Mouse (Mus musculus) G1E (cell line): ENCODE results near the gene H2-Oa. TPM values are rescaled to one million over a fixed set of nuclear protein-coding genes. Genes with fewer than 3 reads are reported as not detected.
"Not testable (repeated sequence)": the region's sequence is repeated elsewhere in the genome, so short reads cannot be mapped to it uniquely, and the experiment has no call there.

Source experiments
- ATAC-seq: 2 replicates; pipeline ENCODE4 v1.8.0; 2016; ENCODE audit warnings: mild to moderate bottlenecking; ENCODE audit not compliant: insufficient number of reproducible peaks, poor library complexity, low FRiP score, severe bottlenecking; ENCODE audit errors: extremely low read depth
- DNase-seq: peaks from one replicate; pipeline ENCODE4 v3.0.0; 2012; ENCODE audit warnings: low spot score
- H3K27me3 ChIP-seq: 2 replicates; pipeline ENCODE4 v1.6.1; 2012; ENCODE audit warnings: mild to moderate bottlenecking, low read length, inconsistent platforms; ENCODE audit not compliant: insufficient read depth
- H3K36me3 ChIP-seq: replicated peaks from 2 replicates; pipeline ENCODE3; 2012; ENCODE audit warnings: mild to moderate bottlenecking, inconsistent platforms
- H3K4me1 ChIP-seq: 2 replicates; pipeline ENCODE4 v1.6.1; 2012; ENCODE audit warnings: low read depth, low read length, inconsistent platforms, mixed read lengths; ENCODE audit not compliant: insufficient read depth
- H3K4me3 ChIP-seq: 2 replicates; pipeline ENCODE4 v1.5.1; 2012; ENCODE audit warnings: low read depth, mild to moderate bottlenecking, inconsistent platforms, low read length, moderate library complexity, mixed read lengths
- H3K9me3 ChIP-seq: replicated peaks from 2 replicates; pipeline ENCODE4 v1.6.1; 2012; ENCODE audit warnings: inconsistent platforms
- CTCF ChIP-seq: IDR thresholded peaks from 2 replicates; pipeline ENCODE4 v1.5.1; 2012; ENCODE audit warnings: low read depth, low read length, inconsistent platforms, mixed read lengths
- GATA1 ChIP-seq: IDR thresholded peaks from 2 replicates; pipeline ENCODE4 v1.6.1; 2012; ENCODE audit warnings: borderline replicate concordance, low read length, inconsistent platforms, mixed read lengths
- GATA2 ChIP-seq: IDR thresholded peaks from 2 replicates; pipeline ENCODE4 v1.6.1; 2012; ENCODE audit warnings: low read depth, low read length, inconsistent platforms, borderline replicate concordance
- POLR2AphosphoS5 ChIP-seq: IDR thresholded peaks from 2 replicates; pipeline ENCODE4 v1.6.1; 2012; ENCODE audit warnings: low read depth, low read length, inconsistent platforms; ENCODE audit not compliant: insufficient replicate concordance
- TAL1 ChIP-seq: conservative IDR thresholded peaks from 2 replicates; pipeline ENCODE4 v1.6.1; 2012; ENCODE audit warnings: low read depth, low read length, inconsistent platforms, mixed read lengths
- polyA plus RNA-seq: library from polyadenylated mRNA; stranded (reverse); fragments of >175 nt; gene quantifications from 2 replicates; pipeline ENCODE4 v1.2.3, GENCODE M21; 2012
- total RNA-seq, 2 experiments: library from RNA; stranded (forward) in 1 of 2; stranded (reverse) in 1 of 2; fragments of 200-1000 nt in 1 of 2; fragments of >200 nt in 1 of 2; fragmentation: Nextera tagmentation in 1 of 2; gene quantifications; 2 replicates each; pipeline ENCODE4 v1.2.3; 2014 to 2017

H2-Oa gene
- total and polyA plus RNA-seq, 3 experiments, result 0.11 TPM; not detected in 2

DNA sequence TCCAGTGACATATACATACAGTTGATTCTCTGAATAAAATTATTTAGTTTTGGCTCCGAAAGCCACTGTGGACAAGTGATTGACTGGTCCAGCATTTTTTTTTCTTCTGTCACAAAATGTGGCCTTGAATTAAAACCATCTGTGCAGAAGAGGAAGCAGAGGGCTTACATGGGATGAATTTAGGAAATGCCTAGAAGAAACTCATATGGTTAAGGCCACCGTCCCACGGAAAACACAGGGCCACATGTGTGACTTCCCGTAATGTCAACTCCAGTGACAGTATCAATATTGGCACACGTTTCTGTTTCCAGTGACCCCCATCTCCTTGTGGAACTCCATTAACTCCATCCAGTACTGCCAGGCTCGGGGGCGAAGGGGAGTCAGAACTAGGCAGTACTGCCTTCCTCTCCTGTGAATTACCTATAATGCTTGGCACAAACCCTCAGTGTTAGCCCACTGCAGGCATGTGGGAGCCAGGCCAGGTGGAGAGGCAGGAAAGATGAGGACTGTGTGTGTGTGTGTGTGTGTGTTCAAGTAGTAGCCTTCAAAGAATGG lies 50.4 kb downstream of the H2-Oa start:
- no peak overlapping the region for H3K4me3 ChIP-seq
- peaks cover 6% of the 10 kb centered on the region for H3K4me1 ChIP-seq
- TF ChIP-seq GATA2 (no peak), TAL1 (no peak), CTCF (no peak), POLR2AphosphoS5 (no peak), GATA1 (no peak)
- peaks cover 56% of the 10 kb centered on the region for H3K27me3 ChIP-seq
- H3K9me3 ChIP-seq, result no peaks in the 10 kb centered on the region
- no peak for DNase-seq
- no peak for ATAC-seq
- H3K36me3 ChIP-seq, result no peaks in the 10 kb centered on the region

GRCm38 (mm10) chr17:34143033-34143432 lies 50.9 kb downstream of the H2-Oa start, which contains the start of gene H2-DMb2:
Gene H2-DMb2, plus strand, starts transcription at chr17:34143307.
- Histone ChIP-seq H3K36me3 (no peaks in the 10 kb centered on the region), H3K4me3 (no peak within 1 kb of the TSS), H3K9me3 (no peaks in the 10 kb centered on the region), H3K27me3 (peaks cover 54% of the 10 kb centered on the region), H3K4me1 (peaks cover 6% of the 10 kb centered on the region)
- TF ChIP-seq POLR2AphosphoS5 (no peak), CTCF (no peak), GATA1 (no peak), GATA2 (no peak), TAL1 (no peak)
- DNase-seq (no peak), ATAC-seq (no peak)

- Histone ChIP-seq H3K27me3 (peaks cover 49% of the 10 kb centered on the region), H3K4me1 (peaks cover 6% of the 10 kb centered on the region), H3K4me3 (no peak overlapping the region), H3K9me3 (no peaks in the 10 kb centered on the region), H3K36me3 (no peaks in the 10 kb centered on the region)
- TF ChIP-seq POLR2AphosphoS5 (no peak), GATA2 (no peak), CTCF (no peak), TAL1 (no peak), GATA1 (no peak)
- DNase-seq (no peak), ATAC-seq (no peak)
These were observed 51.3 kb downstream of the H2-Oa start for GRCm38 (mm10) chr17:34143461-34143860.

DNA sequence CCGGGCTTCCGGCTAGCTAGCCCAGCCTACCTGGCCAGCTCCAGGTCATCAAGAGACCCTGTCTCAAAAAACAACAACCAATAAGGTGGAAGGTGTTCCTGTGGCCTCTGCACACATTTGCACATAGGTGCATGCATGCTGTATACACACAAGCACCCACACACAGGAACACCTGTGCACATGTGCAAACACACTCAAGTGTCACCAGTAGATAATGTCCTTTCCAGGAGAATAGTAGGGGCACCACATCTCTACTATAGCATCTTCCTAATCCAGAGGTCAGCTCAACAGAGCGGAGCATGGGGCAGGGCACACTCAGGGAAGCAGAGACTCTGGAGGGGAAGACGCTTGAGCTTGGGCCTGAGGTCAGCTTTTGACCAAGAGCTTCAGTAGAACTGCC lies 52.1 kb downstream of the H2-Oa start:
- DNase-seq, ATAC-seq, H3K36me3 ChIP-seq, H3K4me1 ChIP-seq, H3K4me3 ChIP-seq, H3K9me3 ChIP-seq: not testable (repeated sequence)
- H3K27me3 ChIP-seq, result peaks cover 45% of the 10 kb centered on the region

Other genes with a start within 250 kb of the H2-Oa start
Only the 20 nearest of the 32 such genes appear.
- 63.5 and 75.3 TPM in 2 replicates for gene Pfdn6, start 152.0 kb upstream of the H2-Oa start, total RNA-seq (2014; fragmentation: Nextera tagmentation)
- 133 and 141 TPM in 2 replicates for gene Pfdn6, start 152.0 kb upstream of the H2-Oa start, total RNA-seq (2017)
- gene Pfdn6, start 152.0 kb upstream of the H2-Oa start, polyA plus RNA-seq, result 347 and 373 TPM in 2 replicates
- gene Wdr46, start 151.7 kb upstream of the H2-Oa start, total RNA-seq (2014; fragmentation: Nextera tagmentation), result 29.6 and 34.2 TPM in 2 replicates
- 30.7 and 31.1 TPM in 2 replicates for gene Wdr46, start 151.7 kb upstream of the H2-Oa start, total RNA-seq (2017)
- gene Wdr46, start 151.7 kb upstream of the H2-Oa start, polyA plus RNA-seq, result 72.2 and 83.2 TPM in 2 replicates
- gene B3galt4, start 140.9 kb upstream of the H2-Oa start, total RNA-seq (2014; fragmentation: Nextera tagmentation), result 1.7 and 1.9 TPM in 2 replicates
- 3.0 and 3.6 TPM in 2 replicates for gene B3galt4, start 140.9 kb upstream of the H2-Oa start, total RNA-seq (2017)
- gene B3galt4, start 140.9 kb upstream of the H2-Oa start, polyA plus RNA-seq, result 10.9 and 13.5 TPM in 2 replicates
- gene Vps52, start 136.5 kb upstream of the H2-Oa start, total RNA-seq (2014; fragmentation: Nextera tagmentation), result 30.0 and 34.1 TPM in 2 replicates
- gene Vps52, start 136.5 kb upstream of the H2-Oa start, total RNA-seq (2017), result 18.5 and 19.8 TPM in 2 replicates
- 45.6 and 48.9 TPM in 2 replicates for gene Vps52, start 136.5 kb upstream of the H2-Oa start, polyA plus RNA-seq
- gene Rps18, start 136.3 kb upstream of the H2-Oa start, total RNA-seq (2014; fragmentation: Nextera tagmentation), result 2,195 and 2,298 TPM in 2 replicates
- 1,704 and 1,830 TPM in 2 replicates for gene Rps18, start 136.3 kb upstream of the H2-Oa start, total RNA-seq (2017)
- 739 and 1,633 TPM in 2 replicates for gene Rps18, start 136.3 kb upstream of the H2-Oa start, polyA plus RNA-seq
- gene H2-K1, start 92.0 kb upstream of the H2-Oa start, total RNA-seq (2014; fragmentation: Nextera tagmentation), result not detected in 2 replicates
- gene H2-K1, start 92.0 kb upstream of the H2-Oa start, total RNA-seq (2017), result 0.16 and 0.23 TPM in 2 replicates
- gene H2-K1, start 92.0 kb upstream of the H2-Oa start, polyA plus RNA-seq, result 0.58 and 0.74 TPM in 2 replicates
- 8.4 and 9.7 TPM in 2 replicates for gene Ring1, start 67.7 kb upstream of the H2-Oa start, total RNA-seq (2014; fragmentation: Nextera tagmentation)
- 10.9 and 13.1 TPM in 2 replicates for gene Ring1, start 67.7 kb upstream of the H2-Oa start, total RNA-seq (2017)
- 46.4 and 59.9 TPM in 2 replicates for gene Ring1, start 67.7 kb upstream of the H2-Oa start, polyA plus RNA-seq
- 77.5 and 87.1 TPM in 2 replicates for gene H2-Ke6, start 64.3 kb upstream of the H2-Oa start, total RNA-seq (2014; fragmentation: Nextera tagmentation)
- gene H2-Ke6, start 64.3 kb upstream of the H2-Oa start, total RNA-seq (2017), result 44.7 and 45.9 TPM in 2 replicates
- 58.6 and 78.0 TPM in 2 replicates for gene H2-Ke6, start 64.3 kb upstream of the H2-Oa start, polyA plus RNA-seq
- gene Slc39a7, start 60.7 kb upstream of the H2-Oa start, total RNA-seq (2014; fragmentation: Nextera tagmentation), result 16.9 and 17.5 TPM in 2 replicates
- gene Slc39a7, start 60.7 kb upstream of the H2-Oa start, total RNA-seq (2017), result 58.0 and 60.1 TPM in 2 replicates
- gene Slc39a7, start 60.7 kb upstream of the H2-Oa start, polyA plus RNA-seq, result 66.0 and 98.1 TPM in 2 replicates
- gene Rxrb, start 60.5 kb upstream of the H2-Oa start, total RNA-seq (2014; fragmentation: Nextera tagmentation), result 27.7 and 29.7 TPM in 2 replicates
- gene Rxrb, start 60.5 kb upstream of the H2-Oa start, total RNA-seq (2017), result 30.5 and 34.7 TPM in 2 replicates
- gene Rxrb, start 60.5 kb upstream of the H2-Oa start, polyA plus RNA-seq, result 175 and 211 TPM in 2 replicates
- 0.45 and 0.92 TPM in 2 replicates for gene Col11a2, start 52.9 kb upstream of the H2-Oa start, total RNA-seq (2014; fragmentation: Nextera tagmentation)
- 0.58 and 1.6 TPM in 2 replicates for gene Col11a2, start 52.9 kb upstream of the H2-Oa start, total RNA-seq (2017)
- gene Col11a2, start 52.9 kb upstream of the H2-Oa start, polyA plus RNA-seq, result 1.9 and 2.3 TPM in 2 replicates
- gene H2-DMa, start 27.2 kb downstream of the H2-Oa start, total RNA-seq (2014; fragmentation: Nextera tagmentation), result 11.0 and 16.1 TPM in 2 replicates
- gene H2-DMa, start 27.2 kb downstream of the H2-Oa start, total RNA-seq (2017), result 2.8 and 3.8 TPM in 2 replicates
- gene H2-DMa, start 27.2 kb downstream of the H2-Oa start, polyA plus RNA-seq, result 0.62 and 1.3 TPM in 2 replicates
- 336 and 447 TPM in 2 replicates for gene Brd2, start 30.3 kb downstream of the H2-Oa start, total RNA-seq (2014; fragmentation: Nextera tagmentation)
- gene Brd2, start 30.3 kb downstream of the H2-Oa start, total RNA-seq (2017), result 214 and 244 TPM in 2 replicates
- gene Brd2, start 30.3 kb downstream of the H2-Oa start, polyA plus RNA-seq, result 198 and 298 TPM in 2 replicates
- gene H2-DMb2, start 51.0 kb downstream of the H2-Oa start, total RNA-seq (2014; fragmentation: Nextera tagmentation), result not detected in 2 replicates
- not detected in 2 replicates for gene H2-DMb2, start 51.0 kb downstream of the H2-Oa start, total RNA-seq (2017)
- gene H2-DMb2, start 51.0 kb downstream of the H2-Oa start, polyA plus RNA-seq, result not detected in 2 replicates
- gene H2-DMb1, start 60.7 kb downstream of the H2-Oa start, total RNA-seq (2014; fragmentation: Nextera tagmentation), result not detected in 2 replicates
- 0.41 and 0.44 TPM in 2 replicates for gene H2-DMb1, start 60.7 kb downstream of the H2-Oa start, total RNA-seq (2017)
- 0.06 and 0.10 TPM in 2 replicates for gene H2-DMb1, start 60.7 kb downstream of the H2-Oa start, polyA plus RNA-seq
- gene Tap1, start 95.2 kb downstream of the H2-Oa start, total RNA-seq (2014; fragmentation: Nextera tagmentation), result 6.5 and 6.8 TPM in 2 replicates
- gene Tap1, start 95.2 kb downstream of the H2-Oa start, total RNA-seq (2017), result 7.2 and 11.0 TPM in 2 replicates
- gene Tap1, start 95.2 kb downstream of the H2-Oa start, polyA plus RNA-seq, result 7.4 and 7.6 TPM in 2 replicates
- gene Psmb9, start 95.4 kb downstream of the H2-Oa start, total RNA-seq (2014; fragmentation: Nextera tagmentation), result not detected in 2 replicates
- 3.7 and 4.8 TPM in 2 replicates for gene Psmb9, start 95.4 kb downstream of the H2-Oa start, total RNA-seq (2017)
- gene Psmb9, start 95.4 kb downstream of the H2-Oa start, polyA plus RNA-seq, result 1.5 and 1.9 TPM in 2 replicates
- not detected in 2 replicates for gene Psmb8, start 105.4 kb downstream of the H2-Oa start, total RNA-seq (2014; fragmentation: Nextera tagmentation)
- 0.06 and 0.11 TPM in 2 replicates for gene Psmb8, start 105.4 kb downstream of the H2-Oa start, total RNA-seq (2017)
- gene Psmb8, start 105.4 kb downstream of the H2-Oa start, polyA plus RNA-seq, result 0.15 and 0.25 TPM in 2 replicates
- 7.8 and 8.7 TPM in 2 replicates for gene Tap2, start 111.2 kb downstream of the H2-Oa start, total RNA-seq (2014; fragmentation: Nextera tagmentation)
- 12.0 and 13.4 TPM in 2 replicates for gene Tap2, start 111.2 kb downstream of the H2-Oa start, total RNA-seq (2017)
- gene Tap2, start 111.2 kb downstream of the H2-Oa start, polyA plus RNA-seq, result 56.4 and 58.9 TPM in 2 replicates
- gene H2-Ob, start 146.6 kb downstream of the H2-Oa start, total RNA-seq (2014; fragmentation: Nextera tagmentation), result not detected in 2 replicates
- 0.11 TPM in 1 of 2 replicates, not detected in the other for gene H2-Ob, start 146.6 kb downstream of the H2-Oa start, total RNA-seq (2017)
- gene H2-Ob, start 146.6 kb downstream of the H2-Oa start, polyA plus RNA-seq, result not detected in 2 replicates